Mouse (Mus musculus) ES-Bruce4 (cell line): ENCODE measurements around the gene Tmem136. TPM values are rescaled to one million over a fixed set of nuclear protein-coding genes. Genes with fewer than 3 reads are reported as not detected.

Source experiments
- H3K27ac ChIP-seq: 2 replicates; pipeline ENCODE4 v1.5.1; 2012; ENCODE audit warnings: low read length, inconsistent platforms; ENCODE audit not compliant: insufficient read depth
- H3K27me3 ChIP-seq: 2 replicates; pipeline ENCODE4 v1.6.1; 2012; ENCODE audit warnings: mild to moderate bottlenecking, low read length, inconsistent platforms; ENCODE audit not compliant: control insufficient read depth, poor library complexity, insufficient read depth, severe bottlenecking
- H3K36me3 ChIP-seq: 2 replicates; pipeline ENCODE4 v1.6.1; 2012; ENCODE audit warnings: inconsistent platforms, mild to moderate bottlenecking, low read length, moderate library complexity; ENCODE audit not compliant: control insufficient read depth, poor library complexity, insufficient read depth, severe bottlenecking
- H3K4me1 ChIP-seq: one replicate; pipeline ENCODE4 v1.8.1; 2011; ENCODE audit warnings: low read length; ENCODE audit not compliant: control insufficient read depth, insufficient read depth
- H3K4me3 ChIP-seq: 2 replicates; pipeline ENCODE4 v1.5.1; 2011; ENCODE audit warnings: low read depth, mild to moderate bottlenecking, low read length
- H3K9ac ChIP-seq: 2 replicates; pipeline ENCODE4 v1.6.1; 2012; ENCODE audit warnings: low read depth, mild to moderate bottlenecking, inconsistent platforms; ENCODE audit not compliant: poor library complexity, severe bottlenecking
- H3K9me3 ChIP-seq: replicated peaks from 2 replicates; pipeline ENCODE4 v1.6.1; 2012; ENCODE audit warnings: mild to moderate bottlenecking, low read length, inconsistent platforms; ENCODE audit not compliant: control insufficient read depth, poor library complexity, insufficient read depth, severe bottlenecking
- CTCF ChIP-seq: IDR thresholded peaks from one replicate; pipeline ENCODE4 v1.8.1; 2011; ENCODE audit warnings: low read depth, low read length
- EP300 ChIP-seq: IDR thresholded peaks from 2 replicates; pipeline ENCODE4 v1.6.1; 2011; ENCODE audit warnings: low read depth, low read length; ENCODE audit not compliant: insufficient read depth
- POLR2A ChIP-seq: IDR thresholded peaks from one replicate; pipeline ENCODE4 v1.8.1; 2011; ENCODE audit warnings: low read length; ENCODE audit not compliant: insufficient read depth
- polyA plus RNA-seq: library from polyadenylated mRNA; stranded (reverse); fragments of >200 nt; gene quantifications from 2 replicates; pipeline ENCODE4 v1.2.4, GENCODE M21; 2011; ENCODE audit warnings: low read depth; ENCODE audit not compliant: missing spikeins, insufficient read depth, insufficient read length

Tmem136 gene
- polyA plus RNA-seq, 1 experiment: 10.5 TPM

DNA sequence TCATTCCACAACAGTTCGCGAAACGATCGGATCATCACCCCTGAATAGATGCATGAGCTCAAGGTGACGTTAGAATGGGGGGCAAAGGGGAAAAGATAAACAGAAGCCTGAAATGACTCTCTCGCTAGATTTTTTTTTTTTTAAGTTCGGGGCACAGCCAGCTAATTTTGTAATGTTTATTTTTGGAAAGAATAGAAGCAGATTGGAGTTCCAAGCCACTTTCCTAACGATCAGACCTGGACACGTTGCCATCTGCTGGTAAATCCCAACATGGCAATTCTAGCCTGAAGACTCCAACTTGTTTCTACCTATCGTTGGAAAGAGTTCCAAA, 9.2 kb downstream of the Tmem136 start, which contains the start of gene Arhgef12:
Gene Arhgef12, minus strand, starts transcription at position 53 of the 331 bp plus-strand sequence.
- Histone ChIP-seq H3K4me1 (no peaks in the 10 kb centered on the region), H3K9me3 (no peaks in the 10 kb centered on the region), H3K4me3 (peak within 1 kb of the TSS; percentile 66), H3K27me3 (no peaks in the 10 kb centered on the region), H3K27ac (peak within 1 kb of the TSS; percentile 58; the same call in 1 of the 2 replicates), H3K36me3 (no peaks in the 10 kb centered on the region; the same call in 1 of the 2 replicates), H3K9ac (peak within 1 kb of the TSS; percentile 95)
- TF ChIP-seq POLR2A: no peak
- TF ChIP-seq CTCF: no peak
- TF ChIP-seq EP300: no peak

- H3K36me3 ChIP-seq: no peaks in the 10 kb centered on the region; the same call in 1 of the 2 replicates
- no peaks in the 10 kb centered on the region for H3K27me3 ChIP-seq
- TF ChIP-seq POLR2A: no peak
- no peak for TF ChIP-seq EP300
- no peak for TF ChIP-seq CTCF
- no peaks in the 10 kb centered on the region for H3K9me3 ChIP-seq
- H3K9ac ChIP-seq: peak overlapping the region; percentile 95
- peak overlapping the region; percentile 66 for H3K4me3 ChIP-seq
- H3K4me1 ChIP-seq: no peaks in the 10 kb centered on the region
- 0 out of 2 replicates have a peak overlapping the region, but pooled peaks have one; percentile 36 for H3K27ac ChIP-seq
Measured at GRCm38 (mm10) chr9:43106426-43107186, 9.8 kb downstream of the Tmem136 start.

DNA sequence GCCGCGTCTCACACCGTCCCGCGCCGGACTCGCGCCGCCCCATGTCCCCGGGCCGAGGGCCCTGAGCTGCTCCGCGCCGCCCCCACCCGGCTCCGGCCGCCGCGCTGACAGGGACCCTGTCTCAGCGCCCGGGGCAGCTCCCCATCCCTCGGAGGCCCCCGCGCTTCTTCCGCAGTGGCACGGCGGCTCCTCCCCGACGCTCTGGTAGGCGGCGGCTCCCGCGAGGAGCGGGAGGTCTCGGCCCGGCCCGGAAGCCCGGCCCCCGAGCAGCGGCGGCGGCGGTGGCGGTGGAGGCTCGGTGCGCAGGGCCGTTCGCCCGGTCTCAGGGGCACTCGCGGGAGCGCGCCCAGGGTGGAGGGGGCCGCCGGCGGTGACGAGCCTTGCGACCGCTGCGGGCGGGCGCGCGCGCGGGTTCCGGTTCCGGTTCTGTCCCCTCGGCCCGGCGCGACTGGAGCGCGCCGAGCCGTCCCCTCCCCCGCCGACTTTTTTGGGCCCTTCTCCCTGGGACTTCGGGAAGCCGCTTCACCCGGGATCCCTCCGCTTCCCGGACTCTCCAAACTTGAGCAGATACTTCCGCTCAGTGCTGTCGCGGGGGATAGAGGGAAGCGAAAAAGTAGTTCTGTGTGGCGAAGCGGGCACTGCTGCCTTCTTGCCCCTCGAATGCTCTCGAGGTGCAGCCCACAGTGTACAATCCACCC, 10.6 kb downstream of the Tmem136 start:
- no peaks in the 10 kb centered on the region for H3K36me3 ChIP-seq
- 0 out of 2 replicates have a peak, but pooled peaks have one; percentile 61 for TF ChIP-seq EP300
- TF ChIP-seq POLR2A: no peak
- no peak for TF ChIP-seq CTCF
- H3K4me1 ChIP-seq: no peaks in the 10 kb centered on the region
- peak overlapping the region; percentile 21; the same call in 1 of the 2 replicates for H3K27ac ChIP-seq
- H3K4me3 ChIP-seq: peak overlapping the region; percentile 94
- peak overlapping the region; percentile 95 for H3K9ac ChIP-seq
- H3K9me3 ChIP-seq: no peaks in the 10 kb centered on the region
- H3K27me3 ChIP-seq: no peaks in the 10 kb centered on the region

GRCm38 (mm10) chr9:43104873-43105663, 11.3 kb downstream of the Tmem136 start:
- Histone ChIP-seq H3K9me3 (no peaks in the 10 kb centered on the region), H3K4me3 (peak overlapping the region; percentile 94), H3K9ac (peak overlapping the region; percentile 95), H3K27me3 (no peaks in the 10 kb centered on the region), H3K27ac (peak overlapping the region; percentile 21; the same call in 1 of the 2 replicates), H3K4me1 (no peaks in the 10 kb centered on the region), H3K36me3 (no peaks in the 10 kb centered on the region)
- TF ChIP-seq POLR2A (no peak), CTCF (no peak), EP300 (no peak)

- Histone ChIP-seq H3K4me1 (no peaks in the 10 kb centered on the region), H3K4me3 (peak overlapping the region; percentile 94), H3K9me3 (no peaks in the 10 kb centered on the region), H3K27ac (no peak overlapping the region), H3K36me3 (no peaks in the 10 kb centered on the region), H3K9ac (peak overlapping the region; percentile 95), H3K27me3 (no peaks in the 10 kb centered on the region)
- no peak for TF ChIP-seq CTCF
- TF ChIP-seq POLR2A: no peak
- no peak for TF ChIP-seq EP300
Measured at GRCm38 (mm10) chr9:43104526-43104872, 11.9 kb downstream of the Tmem136 start.
